Comparison of ENCODE assay signal across 9 mouse cellular contexts in genomic region chr19:29824034-29824700, GRCm38 (mm10). TPM values are rescaled to one million over a fixed set of nuclear protein-coding genes. Genes with fewer than 3 reads are reported as not detected.
DNase-seq lines count a peak whose midpoint lies in the region; ATAC-seq and TF ChIP-seq lines count a peak whose summit lies in the region.
"Had no signal": no experiment of that assay in that cellular context is flagged by ENCODE, and none has a peak within 500 bp of the region (broad histone marks: within the 10 kb centered on the region; RNA-seq: fewer than 3 reads in every experiment).

No protein-coding gene starts in this region.

- ATAC-seq in forebrain, postnatal 0 days = no peak

- no peak for DNase-seq in layer of hippocampus, adult 2 months (ENCODE audit: low spot score in 2 of 2)
- no peak for DNase-seq in layer of hippocampus, adult 8-10 months (ENCODE audit: low spot score in 2 of 2)
- DNase-seq in CH12.LX (ENCODE audit: extremely low read depth) = peak; percentile 75
- peak; percentile 46 to 51 for DNase-seq in adrenal gland, adult 18-20 months (ENCODE audit: low spot score in 2 of 2)
- DNase-seq in forebrain, postnatal 0 days = peak; percentile 62
- DNase-seq in kidney, postnatal 4 days = peak; percentile 73 to 82
- peak; percentile 39 for DNase-seq in skeletal muscle tissue, adult 2 months (ENCODE audit: low read depth, low spot score)
- DNase-seq in right cerebral cortex, adult 2 months (ENCODE audit: low spot score in 2 of 2) = no peak

- no peaks in the 10 kb centered on the region for H3K36me3 ChIP-seq in CH12.LX (replicated peaks in 1 of 2; ENCODE audit: control insufficient read depth in 1 of 2, insufficient read depth in 1 of 2, low read length in 1 of 2)
- no peaks in the 10 kb centered on the region for H3K36me3 ChIP-seq in forebrain, postnatal 0 days (ENCODE audit: insufficient read depth)

- no peak for TF ChIP-seq EP300 in CH12.LX (IDR thresholded peaks at IDR 0.05; ENCODE audit: low read length)

- H3K4me2 ChIP-seq in CH12.LX (ENCODE audit: insufficient read depth, low read depth, poor library complexity, severe bottlenecking) = peak overlapping the region; percentile 59; the same call in 1 of the 2 replicates
- H3K4me2 ChIP-seq in forebrain, postnatal 0 days (ENCODE audit: low read depth) = no peak overlapping the region

- no peak overlapping the region for H3K27ac ChIP-seq in layer of hippocampus, adult 2 months
- no peak overlapping the region for H3K27ac ChIP-seq in CH12.LX (ENCODE audit: insufficient read depth, low read depth)
- H3K27ac ChIP-seq in forebrain, postnatal 0 days (ENCODE audit: low read depth, low read length) = no peak overlapping the region
- H3K27ac ChIP-seq: macrophage had no signal

- 44% methylated on average over 6 of the region's 6 CpGs for WGBS in forebrain, postnatal 0 days

- peaks cover 0 to 21% of the 10 kb centered on the region in 2 experiments; a peak in 3 of 4 replicates for H3K4me1 ChIP-seq in CH12.LX (ENCODE audit: control insufficient read depth in 1 of 2, insufficient read depth in 2 of 2)
- no peaks in the 10 kb centered on the region for H3K4me1 ChIP-seq in forebrain, postnatal 0 days (ENCODE audit: insufficient read depth)

- H3K9me3 ChIP-seq in CH12.LX (replicated peaks; ENCODE audit: low read length) = no peaks in the 10 kb centered on the region
- no peaks in the 10 kb centered on the region for H3K9me3 ChIP-seq in forebrain, postnatal 0 days (ENCODE audit: low read length)

- dilution Hi-C loops in CH12.LX (cut with MboI; ENCODE audit: extremely low pct_ligation_motif_present, extremely low pct_unique_long_range_greater_than_20kb, low sequenced_read_pairs) = no loop called here

- peak; percentile 77 for TF ChIP-seq CTCF in layer of hippocampus, adult 2 months (conservative IDR thresholded peaks at IDR 0.05)
- peak; percentile 63 to 92 for TF ChIP-seq CTCF in CH12.LX (conservative IDR thresholded peaks at IDR 0.05 in 1 of 2, IDR thresholded peaks at IDR 0.05 in 1 of 2; ENCODE audit: low read depth in 2 of 2, low read length in 2 of 2)
- TF ChIP-seq CTCF in forebrain, postnatal 0 days (IDR thresholded peaks at IDR 0.05; ENCODE audit: low read depth) = peak; percentile 81

- peak overlapping the region; percentile 2; the same call in 1 of the 2 replicates for H3K9ac ChIP-seq in CH12.LX (ENCODE audit: insufficient read depth, low read depth)
- no peak overlapping the region for H3K9ac ChIP-seq in forebrain, postnatal 0 days

- H3K79me2 ChIP-seq in CH12.LX (replicated peaks; ENCODE audit: control insufficient read depth, extremely low read depth, insufficient read depth, poor library complexity, severe bottlenecking) = no peaks in the 10 kb centered on the region

- no peak for TF ChIP-seq POLR2A in CH12.LX (IDR thresholded peaks at IDR 0.05; ENCODE audit: low read depth, low read length)

- peak; percentile 92 for TF ChIP-seq RAD21 in CH12.LX (IDR thresholded peaks at IDR 0.05; ENCODE audit: low read depth, low read length)

- H3K4me3 ChIP-seq in layer of hippocampus, adult 2 months = no peak overlapping the region
- no peak overlapping the region for H3K4me3 ChIP-seq in CH12.LX (replicated peaks in 1 of 3; ENCODE audit: low read depth in 2 of 3, low read length in 2 of 3, poor library complexity in 1 of 3)
- no peak overlapping the region for H3K4me3 ChIP-seq in forebrain, postnatal 0 days (ENCODE audit: low read depth, low read length)

- H3K27me3 ChIP-seq in CH12.LX (replicated peaks) = no peaks in the 10 kb centered on the region
- H3K27me3 ChIP-seq in forebrain, postnatal 0 days (ENCODE audit: insufficient read depth, low read length) = no peaks in the 10 kb centered on the region

- in situ Hi-C loops in CH12.LX (cut with MboI; ENCODE audit: low pct_ligation_motif_present, low pct_unique_long_range_greater_than_20kb, low sequenced_read_pairs) = loop anchor here (5.0 to 25.0 kb wide), 3 partner anchors 303 to 462 kb away; partner anchors contain the start of genes Cd274 and Plgrkt

TF ChIP-seq in CH12.LX, 34 proteins besides CTCF, POLR2A, EP300 and RAD21:
- TF ChIP-seq JUN (IDR thresholded peaks at IDR 0.05; ENCODE audit: insufficient read depth, low read depth, low read length) = no peak
- no peak; the same call in 1 of the 2 replicates for TF ChIP-seq TCF12 (IDR thresholded peaks at IDR 0.05; ENCODE audit: low read depth, low read length)
- no peak for TF ChIP-seq MAZ (IDR thresholded peaks at IDR 0.05; ENCODE audit: low read depth, low read length)
- no peak for TF ChIP-seq USF2 (conservative IDR thresholded peaks at IDR 0.05; ENCODE audit: low read depth, low read length)
- no peak for TF ChIP-seq ZMIZ1 (IDR thresholded peaks at IDR 0.05; ENCODE audit: low read depth, low read length)
- TF ChIP-seq E2F4 (IDR thresholded peaks at IDR 0.05; ENCODE audit: insufficient replicate concordance, low read depth, low read length) = no peak
- no peak for TF ChIP-seq TBP (conservative IDR thresholded peaks at IDR 0.05; ENCODE audit: low read depth, low read length)
- TF ChIP-seq UBTF (IDR thresholded peaks at IDR 0.05; ENCODE audit: low read depth, low read length) = no peak
- TF ChIP-seq NELFE (IDR thresholded peaks at IDR 0.05; ENCODE audit: low read depth, low read length) = no peak
- no peak for TF ChIP-seq JUND (conservative IDR thresholded peaks at IDR 0.05; ENCODE audit: low read depth, low read length)
- no peak for TF ChIP-seq MAFK (IDR thresholded peaks at IDR 0.05; ENCODE audit: insufficient replicate concordance, low read length)
- no peak for TF ChIP-seq CHD1 (IDR thresholded peaks at IDR 0.05; ENCODE audit: low read depth, low read length)
- TF ChIP-seq ZC3H11A (IDR thresholded peaks at IDR 0.05; ENCODE audit: low read depth, low read length) = peak; percentile 19; the same call in 1 of the 2 replicates
- TF ChIP-seq MAX (IDR thresholded peaks at IDR 0.05; ENCODE audit: low read length) = 0 out of 2 replicates have a peak, but pooled peaks have one; percentile 11
- peak; percentile 82 for TF ChIP-seq SMC3 (IDR thresholded peaks at IDR 0.05; ENCODE audit: low read depth, low read length)
- TF ChIP-seq HCFC1 (IDR thresholded peaks at IDR 0.05; ENCODE audit: low read depth, low read length) = no peak
- TF ChIP-seq ELF1 (IDR thresholded peaks at IDR 0.05; ENCODE audit: low read depth, low read length) = no peak
- no peak for TF ChIP-seq IRF4 (IDR thresholded peaks at IDR 0.05; ENCODE audit: low read depth, low read length)
- TF ChIP-seq MYC (IDR thresholded peaks at IDR 0.05; ENCODE audit: low read depth, low read length) = no peak
- TF ChIP-seq BHLHE40 (IDR thresholded peaks at IDR 0.05; ENCODE audit: low read depth, low read length) = no peak
- no peak for TF ChIP-seq POLR2AphosphoS2 (IDR thresholded peaks at IDR 0.05; ENCODE audit: low read depth, low read length)
- no peak for TF ChIP-seq PAX5 (IDR thresholded peaks at IDR 0.05; ENCODE audit: low read length)
- no peak for TF ChIP-seq KAT2A (IDR thresholded peaks at IDR 0.05; ENCODE audit: insufficient replicate concordance, low read length)
- TF ChIP-seq NRF1 (IDR thresholded peaks at IDR 0.05; ENCODE audit: low read depth, low read length) = no peak
- TF ChIP-seq MXI1 (IDR thresholded peaks at IDR 0.05; ENCODE audit: low read depth, low read length) = no peak
- TF ChIP-seq GABPA (IDR thresholded peaks at IDR 0.05; ENCODE audit: insufficient replicate concordance, low read depth, low read length) = no peak

RNA-seq across cellular contexts. Expression of gene Ranbp6, which starts 11.4 kb away (rescaled TPM):
- 10 to 100 TPM; 34.7 TPM for total RNA-seq in layer of hippocampus, adult 2 months (2021)
- total RNA-seq in layer of hippocampus, adult 8-10 months (2022) = 10 to 100 TPM; 30.7 to 40.1 (median 34.3) TPM
- 7.0 and 9.0 TPM in 2 replicates for total RNA-seq in CH12.LX (2012; rRNA removed)
- 12.1 and 14.5 TPM in 2 replicates for total RNA-seq in CH12.LX (2014; rRNA removed)
- 7.8 and 8.4 TPM in 2 replicates for polyA plus RNA-seq in CH12.LX (2012; ENCODE audit: insufficient read length, low read depth)
- total RNA-seq in adrenal gland, adult 18-20 months (2021) = 10 to 100 TPM; 17.1 to 17.6 TPM
- 48.5 and 58.7 TPM in 2 replicates for total RNA-seq in forebrain, postnatal 0 days (2014; rRNA removed)
- 26.4 and 32.2 TPM in 2 replicates for polyA plus RNA-seq in forebrain, postnatal 0 days (2015; fragmentation: Nextera tagmentation; extraction: Ambion mirVana)

RNA-seq across cellular contexts. Expression of gene 9930021J03Rik, which starts 18.4 kb away (rescaled TPM):
- total RNA-seq in layer of hippocampus, adult 2 months (2021) = 10 to 100 TPM; 40.9 to 41.2 TPM
- total RNA-seq in layer of hippocampus, adult 8-10 months (2022) = 10 to 100 TPM; 37.2 to 47.7 (median 42.8) TPM
- total RNA-seq in CH12.LX (2012; rRNA removed) = 3.3 and 4.2 TPM in 2 replicates
- 5.9 and 7.8 TPM in 2 replicates for total RNA-seq in CH12.LX (2014; rRNA removed)
- polyA plus RNA-seq in CH12.LX (2012; ENCODE audit: insufficient read length, low read depth) = 8.1 and 8.7 TPM in 2 replicates
- 10 to 100 TPM; 15.6 to 16.5 TPM for total RNA-seq in adrenal gland, adult 18-20 months (2021)
- 29.7 and 35.0 TPM in 2 replicates for total RNA-seq in forebrain, postnatal 0 days (2014; rRNA removed)
- polyA plus RNA-seq in forebrain, postnatal 0 days (2015; fragmentation: Nextera tagmentation; extraction: Ambion mirVana) = 4.5 and 5.7 TPM in 2 replicates

Comparison
In these comparisons a context has a peak if more than half of its experiments do, and no peak if none do; other contexts are left out.
1. DNase-seq: peak in CH12.LX (single experiment), adrenal gland, adult 18-20 months (2 of 2), forebrain, postnatal 0 days (single experiment), kidney, postnatal 4 days (2 of 2) and skeletal muscle tissue, adult 2 months (single experiment); none in layer of hippocampus, adult 2 months (0 of 2), layer of hippocampus, adult 8-10 months (0 of 2) and right cerebral cortex, adult 2 months (0 of 2).
2. Peak in every context shown above with its lines, with median percentiles within 50 percentile points of each other: CTCF ChIP-seq.